Mouse (Mus musculus): ENCODE measurements around the gene Usp38. TPM values are rescaled to one million over a fixed set of nuclear protein-coding genes. Genes with fewer than 3 reads are reported as not detected.
"Not testable (repeated sequence)": the region's sequence is repeated elsewhere in the genome, so short reads cannot be mapped to it uniquely, and the experiment has no call there.

The Usp38 gene
- 10 to 100 TPM; 21.5 to 25.2 (median 23.4) TPM for total RNA-seq (2022)

- DNase-seq (ENCODE audit: low spot score in 2 of 2), result peak; percentile 99
Observed at GRCm38 (mm10) chr8:81014789-81015699, at the start of gene Usp38. Usp38 (minus strand) TSS chr8:81014928.

- DNase-seq (ENCODE audit: low spot score in 2 of 2), result no peak
Observed at GRCm38 (mm10) chr8:81062566-81062965, 47.8 kb upstream of the Usp38 start.

- DNase-seq (ENCODE audit: low spot score in 2 of 2), result peak; percentile 24 to 26
Observed at GRCm38 (mm10) chr8:81061950-81062349, 47.2 kb upstream of the Usp38 start.

- DNase-seq (ENCODE audit: low spot score in 2 of 2), result no peak
Observed at GRCm38 (mm10) chr8:81044201-81044600, 29.5 kb upstream of the Usp38 start.

GRCm38 (mm10) chr8:81027991-81028390 lies 13.3 kb upstream of the Usp38 start:
- peak in 1 of 2 experiments; percentile 20 for DNase-seq (ENCODE audit: low spot score in 2 of 2)

- not testable (repeated sequence) for DNase-seq (ENCODE audit: low spot score in 2 of 2)
Observed at GRCm38 (mm10) chr8:81017548-81017947, 2.8 kb upstream of the Usp38 start.

GRCm38 (mm10) chr8:81013811-81014530 lies 757 bp downstream of the Usp38 start:
- no peak for DNase-seq (ENCODE audit: low spot score in 2 of 2)

- DNase-seq (ENCODE audit: low spot score in 2 of 2), result no peak
Observed at GRCm38 (mm10) chr8:81012699-81013098, 2.0 kb downstream of the Usp38 start.

GRCm38 (mm10) chr8:81012031-81012560 lies 2.6 kb downstream of the Usp38 start:
- DNase-seq (ENCODE audit: low spot score in 2 of 2), result no peak

GRCm38 (mm10) chr8:81010386-81010785 lies 4.3 kb downstream of the Usp38 start:
- no peak for DNase-seq (ENCODE audit: low spot score in 2 of 2)

- DNase-seq (ENCODE audit: low spot score in 2 of 2), result no peak
Observed at GRCm38 (mm10) chr8:81005114-81005513, 9.6 kb downstream of the Usp38 start.

- DNase-seq (ENCODE audit: low spot score in 2 of 2), result no peak
Observed at GRCm38 (mm10) chr8:80996632-80997031, 18.1 kb downstream of the Usp38 start.

- no peak for DNase-seq (ENCODE audit: low spot score in 2 of 2)
Observed at GRCm38 (mm10) chr8:80991937-80992336, 22.8 kb downstream of the Usp38 start.

- peak; percentile 19 to 63 for DNase-seq (ENCODE audit: low spot score in 2 of 2)
Observed at GRCm38 (mm10) chr8:80982829-80983228, 31.9 kb downstream of the Usp38 start.

GRCm38 (mm10) chr8:80981696-80982095 lies 33.0 kb downstream of the Usp38 start:
- no peak for DNase-seq (ENCODE audit: low spot score in 2 of 2)

GRCm38 (mm10) chr8:80980063-80980462 lies 34.7 kb downstream of the Usp38 start:
- no peak for DNase-seq (ENCODE audit: low spot score in 2 of 2)

GRCm38 (mm10) chr8:80977231-80977630 lies 37.5 kb downstream of the Usp38 start:
- no peak for DNase-seq (ENCODE audit: low spot score in 2 of 2)

- no peak for DNase-seq (ENCODE audit: low spot score in 2 of 2)
Observed at GRCm38 (mm10) chr8:80971150-80971549, 43.6 kb downstream of the Usp38 start.

GRCm38 (mm10) chr8:80970000-80970685 lies 44.6 kb downstream of the Usp38 start:
- no peak for DNase-seq (ENCODE audit: low spot score in 2 of 2)

GRCm38 (mm10) chr8:80969423-80969822 lies 45.3 kb downstream of the Usp38 start:
- no peak for DNase-seq (ENCODE audit: low spot score in 2 of 2)

GRCm38 (mm10) chr8:80963095-80963494 lies 51.6 kb downstream of the Usp38 start:
- no peak for DNase-seq (ENCODE audit: low spot score in 2 of 2)

GRCm38 (mm10) chr8:80962592-80962983 lies 52.1 kb downstream of the Usp38 start:
- DNase-seq (ENCODE audit: low spot score in 2 of 2), result no peak
